Mouse (Mus musculus) forebrain, embryonic 16.5 days (tissue): ENCODE results near the gene Tfcp2l1. TPM values are rescaled to one million over a fixed set of nuclear protein-coding genes. Genes with fewer than 3 reads are reported as not detected.

ENCODE experiments used
- ATAC-seq: fragments of 200-750 bp; cut with Nextera tagmentation; 2 replicates; pipeline ENCODE4 v1.8.0; 2017; ENCODE audit warnings: mild to moderate bottlenecking, moderate library complexity
- H3K27ac ChIP-seq: fragments of 300-500 bp; sonication (generic); 2 replicates; pipeline ENCODE4 v1.5.1; 2014; ENCODE audit warnings: low read length, control low read depth
- H3K27me3 ChIP-seq: fragments of 300-500 bp; sonication (generic); replicated peaks from 2 replicates; pipeline ENCODE4 v1.6.1; 2014; ENCODE audit warnings: low read length; ENCODE audit not compliant: control insufficient read depth, insufficient read depth
- H3K36me3 ChIP-seq: fragments of 300-500 bp; sonication (generic); 2 replicates; pipeline ENCODE4 v1.6.1; 2014; ENCODE audit not compliant: control insufficient read depth, insufficient read depth
- H3K4me1 ChIP-seq: fragments of 300-500 bp; sonication (generic); replicated peaks from 2 replicates; pipeline ENCODE4 v1.6.1; 2014; ENCODE audit warnings: low read length; ENCODE audit not compliant: control insufficient read depth, insufficient read depth
- H3K4me2 ChIP-seq: fragments of 300-500 bp; sonication (generic); 2 replicates; pipeline ENCODE4 v1.6.1; 2014; ENCODE audit warnings: mild to moderate bottlenecking, low read length, control low read depth
- H3K4me3 ChIP-seq: fragments of 300-500 bp; sonication (generic); replicated peaks from 2 replicates; pipeline ENCODE4 v1.5.1; 2014; ENCODE audit warnings: mild to moderate bottlenecking, low read length, control low read depth
- H3K9ac ChIP-seq: fragments of 300-500 bp; sonication (generic); replicated peaks from 2 replicates; pipeline ENCODE4 v1.6.1; 2014; ENCODE audit warnings: low read depth, low read length, control low read depth
- H3K9me3 ChIP-seq: fragments of 300-500 bp; sonication (generic); 2 replicates; pipeline ENCODE4 v1.6.1; 2016; ENCODE audit warnings: low read length; ENCODE audit not compliant: control insufficient read depth
- WGBS: fragments of 180-500 bp; shearing (Covaris S2); extraction: QIAGEN DNeasy Blood & Tissue Kit; methylation state at CpG from one replicate; pipeline ENCODE4 v1.1.7; 2014; 5-methylcytosine and 5-hydroxymethylcytosine counted together
- polyA plus RNA-seq: library from polyadenylated mRNA; unstranded; fragments of >200 nt; fragmentation: Nextera tagmentation; extraction: Ambion mirVana; gene quantifications from 2 replicates; pipeline ENCODE4 v1.2.1, GENCODE M21; 2015

Tfcp2l1 gene
- polyA plus RNA-seq: 0.26 and 0.28 TPM in 2 replicates

DNA sequence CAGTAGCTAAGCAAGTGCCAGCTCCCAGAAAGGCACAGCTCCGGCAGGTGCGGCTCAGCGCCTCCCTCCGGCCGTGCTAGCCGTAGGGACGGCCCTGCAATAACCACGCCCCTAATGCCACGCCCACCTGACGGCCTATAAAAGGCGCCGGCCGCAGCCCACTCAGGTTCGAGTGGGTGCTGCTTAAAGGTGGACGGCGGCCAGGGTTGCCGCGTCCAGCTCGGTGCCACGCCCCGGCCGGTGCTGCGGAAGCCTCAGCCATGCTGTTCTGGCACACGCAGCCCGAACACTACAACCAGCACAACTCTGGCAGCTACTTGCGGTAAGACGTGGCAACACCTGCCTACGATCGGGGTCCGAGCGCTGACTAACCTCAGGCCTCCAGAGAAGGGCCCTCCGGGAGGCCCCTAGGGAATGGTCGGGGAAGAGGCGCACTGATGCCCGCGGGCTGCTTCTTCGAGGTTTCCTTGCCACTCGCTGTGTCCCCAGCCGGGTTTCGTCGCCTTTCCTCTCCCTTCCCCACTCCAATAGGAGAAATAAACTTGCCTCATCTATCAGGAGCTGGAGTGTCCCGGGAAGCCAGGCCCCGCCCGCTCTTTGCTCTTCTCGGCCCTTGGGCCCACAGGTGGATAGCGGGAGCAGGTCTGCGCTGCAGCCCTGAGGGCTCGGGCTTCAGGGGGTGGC, at the start of gene Tfcp2l1:
Gene Tfcp2l1, plus strand, starts transcription at position 165 of the 684 bp plus-strand sequence.
- Histone ChIP-seq H3K9ac (peak within 1 kb of the TSS; percentile 58), H3K36me3 (no peaks in the 10 kb centered on the region), H3K4me2 (peak within 1 kb of the TSS; percentile 85), H3K9me3 (no peaks in the 10 kb centered on the region), H3K27me3 (no peaks in the 10 kb centered on the region), H3K27ac (no peak within 1 kb of the TSS), H3K4me1 (peaks cover 9% of the 10 kb centered on the region), H3K4me3 (peak within 1 kb of the TSS; percentile 52)
- ATAC-seq: peak; percentile 74
- WGBS: under 1% methylated on average over 47 of the region's 48 CpGs

DNA sequence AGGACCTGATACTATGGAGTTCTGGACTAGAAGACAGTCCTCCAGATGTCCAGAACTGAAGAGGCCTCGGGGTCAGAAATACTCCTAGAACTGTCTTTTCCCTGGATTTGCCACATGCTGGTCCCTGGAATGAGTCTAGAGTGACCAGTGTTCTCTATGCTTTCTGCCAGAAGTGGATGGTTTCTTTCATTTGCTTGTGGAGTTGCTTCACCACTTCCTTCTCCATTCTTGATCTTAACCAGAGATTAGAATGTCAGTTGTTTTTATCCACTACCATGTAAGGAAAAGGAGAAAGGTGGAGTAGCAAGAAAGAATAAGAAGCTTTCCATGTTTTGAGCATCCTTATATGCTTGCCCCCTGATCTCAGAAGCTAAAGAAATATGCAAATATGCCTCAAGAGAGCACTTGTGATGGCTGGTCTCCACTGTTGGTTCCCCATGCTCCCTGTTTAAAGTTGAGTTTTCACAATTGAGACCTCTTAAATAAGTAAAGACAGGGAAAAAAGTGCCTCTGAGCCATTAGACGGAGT, 47.5 kb upstream of the Tfcp2l1 start:
- no peaks in the 10 kb centered on the region for H3K27me3 ChIP-seq
- 98% methylated on average over 2 of the region's 2 CpGs for WGBS
- no peak overlapping the region for H3K27ac ChIP-seq
- no peak overlapping the region for H3K4me2 ChIP-seq
- no peak overlapping the region for H3K9ac ChIP-seq
- H3K4me3 ChIP-seq: no peak overlapping the region
- H3K36me3 ChIP-seq: peaks cover 27% of the 10 kb centered on the region
- ATAC-seq: no peak
- no peaks in the 10 kb centered on the region for H3K9me3 ChIP-seq
- H3K4me1 ChIP-seq: no peaks in the 10 kb centered on the region

DNA sequence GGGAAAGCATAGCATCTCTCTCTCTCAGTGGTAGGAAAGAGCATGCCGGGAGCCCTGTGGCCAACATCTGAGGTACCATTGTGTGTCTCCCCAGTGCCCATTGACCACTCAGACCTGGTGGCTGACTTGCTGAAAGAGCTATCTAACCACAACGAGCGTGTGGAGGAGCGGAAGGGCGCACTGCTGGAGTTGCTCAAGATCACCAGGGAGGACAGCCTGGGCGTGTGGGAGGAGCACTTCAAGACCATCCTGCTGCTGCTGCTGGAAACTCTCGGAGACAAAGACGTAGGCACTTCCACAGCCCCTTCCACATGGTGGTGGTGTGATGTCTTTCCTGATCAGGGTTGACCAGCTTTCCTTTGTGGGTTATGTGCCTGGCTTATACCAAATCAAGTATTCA, 46.6 kb upstream of the Tfcp2l1 start:
- 95% methylated on average over 8 of the region's 8 CpGs for WGBS
- ATAC-seq: no peak
- no peaks in the 10 kb centered on the region for H3K9me3 ChIP-seq
- H3K4me3 ChIP-seq: no peak overlapping the region
- H3K36me3 ChIP-seq: peaks cover 19% of the 10 kb centered on the region
- H3K9ac ChIP-seq: no peak overlapping the region
- H3K4me1 ChIP-seq: no peaks in the 10 kb centered on the region
- H3K27ac ChIP-seq: no peak overlapping the region
- no peaks in the 10 kb centered on the region for H3K27me3 ChIP-seq
- no peak overlapping the region for H3K4me2 ChIP-seq

DNA sequence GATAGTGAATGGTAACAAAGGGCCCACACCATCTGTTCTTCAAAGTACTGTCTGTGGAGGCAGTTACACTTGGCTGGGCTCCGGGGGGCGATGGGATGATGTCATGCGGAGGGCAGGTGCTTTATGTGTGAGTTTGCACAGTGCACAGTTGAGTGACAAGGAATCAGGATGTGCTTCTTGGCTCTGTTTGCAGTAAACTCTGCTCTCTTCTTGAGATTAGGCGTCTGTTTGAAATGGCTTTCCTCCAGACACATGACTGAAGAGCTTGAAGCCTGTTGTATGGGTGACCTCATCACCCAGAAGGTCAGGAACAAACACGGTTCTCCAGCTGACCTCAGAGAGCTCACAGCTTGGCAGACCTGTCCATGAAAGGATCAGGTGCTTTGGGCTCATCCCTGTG, 38.0 kb upstream of the Tfcp2l1 start:
- Histone ChIP-seq H3K4me3 (no peak overlapping the region), H3K9me3 (no peaks in the 10 kb centered on the region), H3K4me1 (no peaks in the 10 kb centered on the region), H3K27ac (no peak overlapping the region), H3K9ac (no peak overlapping the region), H3K4me2 (no peak overlapping the region), H3K27me3 (no peaks in the 10 kb centered on the region), H3K36me3 (peaks cover 33% of the 10 kb centered on the region; the same call in 1 of the 2 replicates)
- ATAC-seq: no peak
- WGBS: 72% methylated on average over 5 of the region's 5 CpGs

DNA sequence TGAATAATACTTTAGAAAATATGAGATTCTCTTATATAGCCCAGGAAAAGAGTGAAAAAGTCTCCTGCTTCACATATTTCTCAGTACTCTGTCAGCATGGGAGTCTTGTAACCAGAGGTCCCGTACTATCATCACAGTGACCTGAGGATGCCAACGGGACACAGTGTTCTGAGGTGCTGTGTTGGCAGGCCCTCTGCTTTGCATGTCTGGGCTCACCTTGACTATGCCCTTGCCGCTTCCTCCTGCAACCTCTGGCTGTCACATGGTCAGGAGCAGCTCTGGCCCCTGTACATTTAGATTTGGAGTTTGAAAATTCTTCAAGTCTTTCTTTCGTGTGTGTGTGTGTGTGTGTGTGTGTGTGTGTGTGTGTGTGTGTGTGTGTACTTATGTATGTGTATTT, 34.8 kb upstream of the Tfcp2l1 start:
- no peak for ATAC-seq
- H3K27me3 ChIP-seq: no peaks in the 10 kb centered on the region
- no peak overlapping the region for H3K9ac ChIP-seq
- no peak overlapping the region for H3K27ac ChIP-seq
- peaks cover 46% of the 10 kb centered on the region; the same call in 1 of the 2 replicates for H3K36me3 ChIP-seq
- no peak overlapping the region for H3K4me2 ChIP-seq
- 94% methylated on average over 4 of the region's 4 CpGs for WGBS
- H3K9me3 ChIP-seq: no peaks in the 10 kb centered on the region
- no peaks in the 10 kb centered on the region for H3K4me1 ChIP-seq
- H3K4me3 ChIP-seq: no peak overlapping the region

DNA sequence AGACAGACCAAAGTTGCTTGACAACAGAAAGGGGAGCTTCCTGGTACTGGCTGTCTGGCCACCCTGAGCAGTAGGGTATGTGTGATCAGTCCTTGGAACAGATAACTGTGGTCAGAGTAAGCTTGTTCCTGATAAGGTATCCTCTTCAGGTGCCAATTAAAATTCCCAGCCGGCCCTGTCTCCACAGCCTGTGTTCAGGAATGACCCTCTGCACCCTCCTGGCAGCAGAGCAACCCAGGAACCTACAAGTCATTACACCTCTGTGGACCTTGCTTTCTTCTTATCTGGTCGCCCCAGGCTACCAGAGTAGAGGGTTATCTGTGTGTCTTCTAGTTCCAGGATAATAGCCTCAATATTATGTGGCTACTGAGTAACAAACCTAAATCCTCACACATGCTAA, 32.4 kb upstream of the Tfcp2l1 start:
- no peaks in the 10 kb centered on the region for H3K27me3 ChIP-seq
- ATAC-seq: no peak
- H3K9ac ChIP-seq: no peak overlapping the region
- no peak overlapping the region for H3K4me3 ChIP-seq
- no peak overlapping the region for H3K27ac ChIP-seq
- no peak overlapping the region for H3K4me2 ChIP-seq
- H3K9me3 ChIP-seq: no peaks in the 10 kb centered on the region
- no peaks in the 10 kb centered on the region for H3K4me1 ChIP-seq
- peaks cover 40% of the 10 kb centered on the region for H3K36me3 ChIP-seq
- WGBS: 88% methylated on average over 2 of the region's 2 CpGs

DNA sequence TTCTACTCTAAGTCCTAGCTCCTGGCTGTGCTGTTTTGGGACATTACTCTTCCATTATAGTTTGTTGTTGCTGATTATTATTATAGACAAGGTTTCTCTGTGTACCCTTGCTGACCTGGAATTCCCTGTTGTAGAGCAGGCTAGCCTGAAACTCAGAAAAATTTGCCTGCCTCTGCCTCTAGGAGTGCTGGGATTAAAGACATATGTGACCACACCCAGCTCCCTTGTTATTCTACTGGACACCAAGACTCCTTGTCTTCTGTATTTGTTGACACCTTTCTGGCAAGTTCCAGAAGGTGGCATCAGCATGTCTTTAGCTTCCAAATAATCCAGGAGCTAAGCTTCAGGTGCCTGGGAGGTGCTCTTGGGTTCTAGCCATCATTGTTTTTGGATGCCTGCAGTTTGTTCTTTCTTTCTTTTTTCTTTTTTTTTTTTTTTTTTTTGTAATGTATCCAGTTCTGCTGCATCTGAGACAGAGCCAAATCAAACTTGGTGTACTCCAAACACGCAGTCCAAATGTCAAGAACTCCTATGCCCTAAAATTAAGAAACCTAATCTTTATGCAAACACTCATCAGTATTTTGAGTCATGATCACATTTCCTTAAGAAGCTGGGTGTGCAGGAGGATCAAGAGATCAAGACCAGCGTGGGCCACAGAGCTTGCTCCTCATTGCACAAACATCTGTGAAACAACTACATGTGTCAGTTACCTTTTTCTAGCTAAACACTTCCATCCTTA, 30.1 kb upstream of the Tfcp2l1 start:
- H3K4me2 ChIP-seq: no peak overlapping the region
- H3K9ac ChIP-seq: no peak overlapping the region
- no peak overlapping the region for H3K4me3 ChIP-seq
- H3K4me1 ChIP-seq: no peaks in the 10 kb centered on the region
- no peak overlapping the region for H3K27ac ChIP-seq
- H3K36me3 ChIP-seq: peaks cover 42% of the 10 kb centered on the region
- ATAC-seq: no peak
- 88% methylated on average over 2 of the region's 2 CpGs for WGBS
- no peaks in the 10 kb centered on the region for H3K27me3 ChIP-seq
- no peaks in the 10 kb centered on the region for H3K9me3 ChIP-seq

DNA sequence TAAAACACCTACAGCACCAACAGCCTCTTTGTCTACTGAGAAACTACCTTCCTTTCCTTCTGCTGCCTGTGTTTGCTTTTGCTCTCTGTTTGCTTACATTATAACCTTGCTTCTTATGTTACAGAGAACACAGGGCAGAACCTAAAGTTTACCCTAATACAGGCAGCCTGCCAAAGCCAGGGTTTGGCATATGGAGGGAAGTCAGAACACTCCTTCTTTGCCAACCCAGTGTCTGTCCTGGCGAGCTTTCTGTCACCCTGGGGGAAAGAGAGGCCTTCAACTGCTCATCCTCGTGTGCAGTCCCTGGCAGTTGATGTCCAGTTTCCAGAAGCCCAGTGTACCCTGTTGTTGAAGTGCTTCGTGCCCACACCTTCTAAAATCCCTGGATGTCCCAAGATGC, 29.4 kb upstream of the Tfcp2l1 start:
- 71% methylated on average over 3 of the region's 3 CpGs for WGBS
- no peak for ATAC-seq

DNA sequence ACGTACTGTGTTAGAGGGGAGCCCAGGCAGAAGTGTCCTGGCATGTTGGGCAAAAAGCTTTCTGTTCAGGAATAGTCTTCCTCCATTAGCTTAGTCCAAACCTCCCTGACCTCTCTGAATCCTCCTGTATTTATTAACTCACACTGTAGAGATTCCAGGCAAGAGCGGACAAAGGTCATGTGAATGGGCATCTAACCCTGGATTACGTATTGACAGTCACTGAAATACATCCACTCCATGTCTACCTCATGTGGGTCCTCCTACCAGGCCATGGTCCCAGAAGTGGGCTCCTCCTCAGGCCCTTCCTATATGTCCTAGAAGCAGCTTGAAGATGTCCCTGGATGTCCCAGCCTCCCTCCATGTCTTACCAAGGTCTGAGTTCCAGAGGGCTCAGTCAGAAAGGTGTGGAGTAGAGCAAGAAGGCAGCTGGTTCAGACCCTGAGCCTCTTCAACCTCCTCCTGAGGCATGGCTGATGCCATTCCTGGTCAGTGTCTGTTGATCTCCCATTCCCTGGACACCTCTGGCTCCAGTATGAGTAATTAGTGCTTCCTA, 14.0 kb upstream of the Tfcp2l1 start:
- no peak overlapping the region for H3K27ac ChIP-seq
- WGBS: 91% methylated on average over 3 of the region's 3 CpGs

More for the DNA sequence above, 29.4 kb upstream of the Tfcp2l1 start:
- H3K27ac ChIP-seq: no peak overlapping the region
- no peak overlapping the region for H3K4me2 ChIP-seq
- H3K9me3 ChIP-seq: no peaks in the 10 kb centered on the region
- peaks cover 46% of the 10 kb centered on the region for H3K36me3 ChIP-seq
- no peak overlapping the region for H3K4me3 ChIP-seq
- no peaks in the 10 kb centered on the region for H3K27me3 ChIP-seq
- H3K4me1 ChIP-seq: no peaks in the 10 kb centered on the region
- no peak overlapping the region for H3K9ac ChIP-seq

More for the DNA sequence above, 14.0 kb upstream of the Tfcp2l1 start:
- H3K4me2 ChIP-seq: no peak overlapping the region
- H3K27me3 ChIP-seq: no peaks in the 10 kb centered on the region
- 0 out of 2 replicates have a peak, but pooled peaks have one; percentile 19 for ATAC-seq
- no peak overlapping the region for H3K4me3 ChIP-seq
- no peaks in the 10 kb centered on the region for H3K9me3 ChIP-seq
- H3K9ac ChIP-seq: no peak overlapping the region
- no peaks in the 10 kb centered on the region for H3K4me1 ChIP-seq
- H3K36me3 ChIP-seq: peaks cover 2% of the 10 kb centered on the region; the same call in 1 of the 2 replicates
